Mouse (Mus musculus) bone marrow macrophage, adult 2 months (primary cell): ENCODE measurements around the gene Sectm1b.

Source experiments
- CTCF ChIP-seq: IDR thresholded peaks from 2 replicates; pipeline ENCODE4 v1.5.1; 2012; ENCODE audit warnings: low read depth, mild to moderate bottlenecking, low read length, moderate library complexity
- POLR2A ChIP-seq: IDR thresholded peaks from 2 replicates; pipeline ENCODE4 v1.6.1; 2012; ENCODE audit warnings: mild to moderate bottlenecking, low read depth, low read length, borderline replicate concordance

- no peak for TF ChIP-seq CTCF
- TF ChIP-seq POLR2A, result no peak
Observed at GRCm38 (mm10) chr11:121086296-121086695, 22.9 kb upstream of the Sectm1b start.
